Mouse (Mus musculus) spleen, adult 2 months (tissue): ENCODE data around the gene Tmem97. TPM values are rescaled to one million over a fixed set of nuclear protein-coding genes. Genes with fewer than 3 reads are reported as not detected.

Source experiments
- DNase-seq, 2 experiments: peaks; one replicate each; pipeline versions ENCODE4 v3.0.0 to v3.0.0-alpha.2; 2012 to 2021; ENCODE audit warnings: low spot score in 2 of 2, low read depth in 1 of 2
- H3K27ac ChIP-seq: fragments of 200-500 bp; 2 replicates; pipeline ENCODE4 v1.5.1; 2012; ENCODE audit warnings: low read length, inconsistent platforms; ENCODE audit not compliant: insufficient read depth
- H3K27me3 ChIP-seq: fragments of 200-500 bp; 2 replicates; pipeline ENCODE4 v1.6.1; 2012; ENCODE audit warnings: mild to moderate bottlenecking, moderate library complexity, low read length, inconsistent platforms; ENCODE audit not compliant: control insufficient read depth, insufficient read depth
- H3K36me3 ChIP-seq: fragments of 200-500 bp; 2 replicates; pipeline ENCODE4 v1.6.1; 2012; ENCODE audit warnings: mild to moderate bottlenecking, low read length, inconsistent platforms; ENCODE audit not compliant: control insufficient read depth, insufficient read depth
- H3K4me1 ChIP-seq: fragments of 200-500 bp; 2 replicates; pipeline ENCODE4 v1.6.1; 2011; ENCODE audit warnings: inconsistent platforms; ENCODE audit not compliant: control insufficient read depth, insufficient read depth, insufficient read length
- H3K4me3 ChIP-seq: fragments of 200-500 bp; 2 replicates; pipeline ENCODE4 v1.5.1; 2011; ENCODE audit warnings: mild to moderate bottlenecking, inconsistent platforms; ENCODE audit not compliant: insufficient read depth, insufficient read length; ENCODE audit errors: extremely low read depth
- CTCF ChIP-seq: fragments of 200-500 bp; IDR thresholded peaks from 2 replicates; pipeline ENCODE4 v1.5.1; 2011; ENCODE audit warnings: mild to moderate bottlenecking, inconsistent platforms; ENCODE audit not compliant: insufficient read depth, insufficient read length, insufficient replicate concordance; ENCODE audit errors: extremely low read depth
- POLR2A ChIP-seq: fragments of 200-500 bp; IDR thresholded peaks from 2 replicates; pipeline ENCODE4 v1.6.1; 2011; ENCODE audit warnings: low read depth, low read length, inconsistent platforms
- WGBS: fragments of 180-500 bp; shearing (Covaris S2); methylation state at CpG from one replicate; pipeline ENCODE4 v1.1.7; 2018; 5-methylcytosine and 5-hydroxymethylcytosine counted together
- polyA plus RNA-seq: library from polyadenylated mRNA; depleted of rRNA; stranded (reverse); fragments of >200 nt; gene quantifications from 2 replicates; pipeline ENCODE4 v1.2.3, GENCODE M21; 2012

The Tmem97 gene
- polyA plus RNA-seq, 1 experiment, result 15.6 TPM

DNA sequence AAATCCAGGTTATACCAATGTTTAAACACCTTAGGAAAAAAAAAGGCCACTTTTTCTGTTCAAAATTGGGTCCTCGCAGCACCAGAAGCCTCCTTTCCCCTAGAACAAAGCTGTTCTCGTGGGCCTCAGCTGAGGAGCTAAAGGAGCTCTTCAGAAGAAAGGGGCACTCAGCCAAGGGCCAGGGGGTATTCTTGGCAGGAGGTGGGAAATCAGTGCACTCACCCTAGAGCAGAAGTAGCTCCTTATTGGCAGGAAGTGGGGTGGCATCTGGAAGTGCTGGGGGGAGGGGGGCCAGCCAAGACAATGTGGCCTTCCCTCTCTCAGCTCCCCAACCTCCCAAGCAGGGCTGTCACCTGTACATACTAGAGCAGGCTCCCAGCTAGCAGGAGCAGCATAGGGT lies 25.7 kb downstream of the Tmem97 start:
- H3K4me3 ChIP-seq, result no peak overlapping the region
- no peaks in the 10 kb centered on the region for H3K27me3 ChIP-seq
- no peaks in the 10 kb centered on the region for H3K4me1 ChIP-seq
- 68% methylated on average over 2 of the region's 2 CpGs for WGBS
- no peak for DNase-seq
- no peak for TF ChIP-seq POLR2A
- no peak for TF ChIP-seq CTCF
- H3K36me3 ChIP-seq, result peaks cover 46% of the 10 kb centered on the region
- H3K27ac ChIP-seq, result no peak overlapping the region

- Histone ChIP-seq H3K4me1 (no peaks in the 10 kb centered on the region), H3K27me3 (no peaks in the 10 kb centered on the region), H3K27ac (no peak overlapping the region), H3K4me3 (no peak overlapping the region), H3K36me3 (peaks cover 45% of the 10 kb centered on the region)
- TF ChIP-seq CTCF (no peak), POLR2A (no peak)
- DNase-seq, result no peak
- WGBS, result 93% methylated on average over 9 of the region's 9 CpGs
Measured at GRCm38 (mm10) chr11:78523241-78523955, 27.2 kb downstream of the Tmem97 start.

- H3K4me1 ChIP-seq, result no peaks in the 10 kb centered on the region
- DNase-seq, result no peak
- TF ChIP-seq CTCF, result no peak
- no peak for TF ChIP-seq POLR2A
- peaks cover 40% of the 10 kb centered on the region for H3K36me3 ChIP-seq
- WGBS, result 97% methylated on average over 1 of the region's 1 CpGs
- H3K4me3 ChIP-seq, result no peak overlapping the region
- no peak overlapping the region for H3K27ac ChIP-seq
- no peaks in the 10 kb centered on the region for H3K27me3 ChIP-seq
Measured at GRCm38 (mm10) chr11:78522481-78522997, 28.0 kb downstream of the Tmem97 start.

DNA sequence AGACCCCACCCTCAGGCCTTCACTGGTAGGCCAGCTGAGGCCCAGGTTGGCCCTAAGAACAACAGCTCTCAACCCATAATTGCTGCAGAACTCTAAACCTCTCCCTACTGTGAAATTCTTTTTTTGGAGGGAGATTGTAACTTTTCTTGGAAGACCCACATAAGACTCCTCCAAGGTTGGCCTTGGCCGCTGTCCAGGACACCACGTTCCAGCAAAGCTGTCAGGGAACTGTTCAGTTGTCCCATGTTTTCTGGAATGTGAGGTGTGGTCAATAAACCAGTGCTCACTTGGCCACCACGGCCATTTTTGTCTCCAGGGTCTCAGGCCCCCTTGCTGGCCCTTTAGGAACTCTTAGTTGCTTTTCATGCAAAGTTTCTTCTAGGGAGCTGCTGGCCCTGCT lies 28.7 kb downstream of the Tmem97 start:
- Histone ChIP-seq H3K4me3 (no peak overlapping the region), H3K4me1 (no peaks in the 10 kb centered on the region), H3K27me3 (no peaks in the 10 kb centered on the region), H3K36me3 (peaks cover 38% of the 10 kb centered on the region), H3K27ac (no peak overlapping the region)
- DNase-seq, result no peak
- WGBS, result 86% methylated on average over 3 of the region's 3 CpGs
- TF ChIP-seq CTCF, result no peak
- no peak for TF ChIP-seq POLR2A

- no peak overlapping the region for H3K27ac ChIP-seq
- no peak overlapping the region for H3K4me3 ChIP-seq
- H3K27me3 ChIP-seq, result no peaks in the 10 kb centered on the region
- 94% methylated on average over 10 of the region's 10 CpGs for WGBS
- TF ChIP-seq POLR2A (no peak), CTCF (no peak)
- no peaks in the 10 kb centered on the region for H3K4me1 ChIP-seq
- peaks cover 33% of the 10 kb centered on the region for H3K36me3 ChIP-seq
- no peak for DNase-seq
Measured at GRCm38 (mm10) chr11:78518931-78519330, 31.6 kb downstream of the Tmem97 start.

DNA sequence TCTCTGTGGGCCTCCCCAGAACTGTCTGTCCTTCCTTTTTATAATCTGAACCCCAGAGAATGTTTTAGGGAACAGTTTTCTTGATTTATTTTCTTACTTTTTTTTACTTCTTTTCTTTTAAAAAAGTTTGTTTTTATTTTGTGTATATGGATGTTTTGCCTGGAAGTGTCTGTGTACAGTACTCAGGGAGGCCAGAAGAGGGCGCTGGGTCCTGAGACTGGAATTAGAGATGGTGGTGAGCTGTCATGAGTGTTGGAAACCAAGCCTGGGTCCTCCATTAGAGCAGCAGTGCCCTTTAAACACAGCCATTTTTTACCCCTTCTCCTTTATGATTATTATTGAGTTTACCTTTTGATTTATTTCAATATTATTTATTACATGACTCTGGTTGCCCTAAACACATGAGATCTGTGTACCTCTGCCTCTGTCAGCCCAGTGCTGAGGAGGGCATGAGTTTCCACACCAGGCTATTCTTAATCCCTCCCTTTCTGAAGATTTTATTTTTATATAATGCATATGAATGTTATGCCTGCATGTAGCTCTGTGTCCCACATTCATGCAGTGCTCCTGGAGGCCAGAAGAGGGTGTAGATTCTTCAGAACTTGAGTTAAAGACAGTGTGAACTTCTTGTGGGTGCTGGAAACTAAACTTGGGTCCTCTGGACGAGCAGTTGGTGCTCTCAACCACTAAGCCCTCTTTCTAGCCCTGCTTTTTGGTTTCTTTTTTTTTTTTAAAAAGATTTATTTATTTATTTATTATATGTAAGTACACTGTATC lies 34.8 kb downstream of the Tmem97 start:
- Histone ChIP-seq H3K27ac (no peak overlapping the region), H3K36me3 (peaks cover 14% of the 10 kb centered on the region), H3K4me3 (no peak overlapping the region), H3K4me1 (no peaks in the 10 kb centered on the region; the same call in 1 of the 2 replicates), H3K27me3 (no peaks in the 10 kb centered on the region)
- no peak for TF ChIP-seq CTCF
- TF ChIP-seq POLR2A, result no peak
- DNase-seq, result no peak
- WGBS, result 76% methylated on average over 2 of the region's 2 CpGs
